Mouse (Mus musculus) frontal cortex, postnatal 36 days (tissue): ENCODE results near the gene Sectm1a.
A peak's percentile ranks its signal among the peaks of the same experiment; 100 is the strongest.
"Not testable (repeated sequence)": the region's sequence is repeated elsewhere in the genome, so short reads cannot be mapped to it uniquely, and the experiment has no call there.

ENCODE experiments used
- DNase-seq, 2 experiments: peaks; one replicate each; pipeline ENCODE4 v3.0.0; 2022; ENCODE audit warnings: low spot score in 2 of 2

Gene Sectm1a

GRCm38 (mm10) chr11:121081120-121081519 lies at the start of gene Sectm1a:
TSS of gene Sectm1a (minus strand) at chr11:121081220.
- no peak for DNase-seq

DNA sequence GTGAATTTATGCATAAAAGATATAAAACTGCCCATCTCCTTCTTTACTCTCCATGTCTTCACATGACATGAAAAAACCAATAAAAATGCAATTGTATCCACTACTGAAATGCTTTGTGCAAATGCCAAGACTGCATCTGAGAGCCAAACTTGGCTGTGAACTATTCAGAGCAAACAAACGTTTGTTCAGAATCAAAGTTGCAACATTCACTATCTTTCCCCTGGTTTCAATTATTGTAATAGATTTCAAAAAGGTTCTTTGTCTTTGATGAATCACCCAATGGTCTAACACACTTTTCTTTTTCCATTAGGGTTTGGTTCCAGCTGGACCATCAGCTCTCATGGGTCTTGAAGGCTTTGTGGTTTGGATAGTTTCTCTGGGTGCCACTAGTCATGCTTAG lies 48.6 kb upstream of the Sectm1a start:
- no peak for DNase-seq

DNA sequence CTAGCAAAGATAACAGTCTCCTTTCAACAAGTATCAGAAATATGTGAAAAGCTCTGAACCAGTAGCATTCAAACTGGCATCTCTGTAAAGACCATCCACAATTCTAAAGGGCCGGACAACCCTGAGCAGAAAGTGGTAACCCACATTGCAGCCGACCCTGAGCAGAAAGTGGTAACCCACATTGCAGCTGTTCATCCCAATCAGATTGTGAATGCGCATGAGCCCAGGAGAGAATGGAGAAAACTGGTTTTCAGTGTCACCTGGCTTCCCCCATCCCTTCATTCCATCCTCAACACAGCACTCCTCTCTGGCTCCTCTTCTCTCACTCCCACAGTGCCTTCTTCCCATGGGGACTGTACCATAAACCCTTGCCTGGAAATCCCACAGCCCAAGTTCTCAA lies 46.4 kb upstream of the Sectm1a start:
- no peak for DNase-seq

DNA sequence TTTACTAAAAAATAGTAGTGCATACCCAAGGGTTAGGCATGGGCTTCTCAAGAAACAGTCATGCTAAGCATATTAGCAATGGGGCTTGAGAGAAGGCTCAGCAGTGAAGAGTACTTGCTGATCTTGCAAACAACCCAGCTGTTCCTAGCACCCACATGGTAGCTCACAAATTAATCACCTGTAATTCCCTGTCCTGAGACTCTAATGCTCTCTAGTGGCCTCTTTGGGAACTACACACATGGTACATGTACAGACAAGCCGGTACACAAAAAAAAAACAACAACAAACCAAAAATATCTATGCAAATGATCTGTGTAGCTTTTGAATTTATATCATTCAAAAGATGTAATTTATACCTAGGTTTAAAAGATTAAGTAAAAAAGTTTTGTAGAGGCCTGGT lies 45.4 kb upstream of the Sectm1a start:
- DNase-seq: no peak

GRCm38 (mm10) chr11:121125522-121126172 lies 44.6 kb upstream of the Sectm1a start:
- DNase-seq: no peak

DNA sequence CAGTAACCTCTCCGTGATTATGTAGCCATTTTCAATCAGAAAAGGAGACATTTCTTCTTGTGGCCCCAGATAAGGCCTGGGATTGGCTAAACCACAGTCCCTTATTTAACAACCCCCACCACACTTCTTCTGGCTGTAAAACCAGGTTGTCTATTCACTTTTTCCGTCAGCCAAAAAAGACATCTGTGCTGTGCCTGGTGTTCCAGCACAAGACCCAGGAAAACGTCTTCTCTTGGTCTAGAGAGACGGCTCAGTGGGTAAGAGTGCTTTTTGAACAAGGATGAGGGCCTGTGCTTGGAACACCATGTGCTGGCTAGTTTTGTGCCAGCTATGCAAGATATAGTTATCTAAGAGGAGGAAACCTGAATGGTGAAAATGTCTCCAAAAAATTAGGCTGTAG lies 42.4 kb upstream of the Sectm1a start:
- DNase-seq: peak in 1 of 2 experiments; percentile 5

- no peak for DNase-seq
Observed at GRCm38 (mm10) chr11:121122024-121122670, 41.1 kb upstream of the Sectm1a start.

- no peak for DNase-seq
Observed at GRCm38 (mm10) chr11:121121151-121121550, 40.1 kb upstream of the Sectm1a start.

GRCm38 (mm10) chr11:121118577-121118976 lies 37.6 kb upstream of the Sectm1a start, which contains the start of gene Tex19.2:
TSS of gene Tex19.2 (minus strand) at chr11:121118677.
- no peak for DNase-seq

GRCm38 (mm10) chr11:121118106-121118505 lies 37.1 kb upstream of the Sectm1a start:
- no peak for DNase-seq

- DNase-seq: no peak
Observed at GRCm38 (mm10) chr11:121112091-121112775, 31.2 kb upstream of the Sectm1a start.

- DNase-seq: no peak
Observed at GRCm38 (mm10) chr11:121111601-121112000, 30.6 kb upstream of the Sectm1a start.

- DNase-seq: no peak
Observed at GRCm38 (mm10) chr11:121111051-121111450, 30.0 kb upstream of the Sectm1a start.

DNA sequence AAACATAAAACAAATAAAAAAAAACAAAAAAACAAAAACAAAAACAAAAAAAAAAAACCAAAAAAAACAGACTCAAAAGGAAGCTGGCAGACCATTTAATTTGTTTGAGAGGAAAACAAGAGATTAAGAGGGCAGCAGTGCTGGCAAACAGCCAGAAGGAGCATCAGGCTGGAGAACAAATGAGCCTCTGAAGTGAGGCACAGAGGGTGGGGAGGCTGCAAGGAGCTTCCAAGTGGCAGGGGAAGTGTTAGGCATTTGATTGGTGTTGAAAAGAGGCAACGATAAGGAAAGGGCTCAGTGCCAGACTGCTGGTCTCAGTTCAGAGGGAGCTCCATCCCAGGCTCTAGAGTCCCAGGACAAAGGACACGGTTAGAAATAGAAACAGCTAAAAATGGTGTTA lies 29.0 kb upstream of the Sectm1a start:
- DNase-seq: peak in 1 of 2 experiments; percentile 5

DNA sequence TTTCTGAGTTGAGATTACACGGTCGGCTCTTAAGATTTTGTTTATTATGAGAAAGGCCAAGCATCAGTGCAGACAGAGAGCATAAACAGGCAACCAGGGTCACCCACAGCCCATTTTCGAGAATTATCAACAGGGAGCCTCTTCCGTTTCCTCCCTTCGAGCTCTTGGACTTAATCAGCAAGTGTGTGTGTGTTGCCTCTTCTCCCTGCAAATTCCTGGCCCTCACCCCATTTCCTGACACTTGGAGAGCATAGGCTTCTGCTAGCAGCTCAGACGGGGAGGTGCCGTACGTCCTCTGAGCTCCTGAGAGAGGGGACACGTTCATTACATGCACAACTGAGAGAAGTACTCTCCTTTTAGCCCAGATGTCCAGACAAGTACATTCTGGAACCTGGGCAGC lies 27.0 kb upstream of the Sectm1a start:
- DNase-seq: no peak

- DNase-seq: not testable (repeated sequence)
Observed at GRCm38 (mm10) chr11:121107242-121107641, 26.2 kb upstream of the Sectm1a start.

GRCm38 (mm10) chr11:121101124-121101805 lies 20.2 kb upstream of the Sectm1a start:
- no peak for DNase-seq

DNA sequence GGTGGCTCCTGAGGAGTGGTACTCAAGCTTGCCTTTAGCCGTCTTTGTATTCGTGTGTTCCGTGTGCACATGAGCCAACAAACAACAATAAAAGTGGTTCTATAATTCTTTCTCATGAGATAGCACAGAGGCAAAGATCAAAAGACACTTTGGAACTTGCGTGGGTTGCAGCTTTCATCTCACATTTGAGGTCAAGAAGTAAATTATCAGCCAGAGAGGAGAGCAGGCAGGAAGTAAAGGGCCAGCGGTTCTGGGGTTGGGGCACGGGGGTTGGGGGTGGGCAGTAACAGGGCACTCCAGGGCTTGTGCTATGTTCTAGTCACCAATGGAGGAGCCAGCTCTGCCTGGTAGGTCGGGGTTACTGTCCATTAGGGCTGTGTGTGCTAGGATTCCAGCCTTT lies 19.7 kb upstream of the Sectm1a start:
- no peak for DNase-seq

GRCm38 (mm10) chr11:121099762-121100161 lies 18.7 kb upstream of the Sectm1a start:
- DNase-seq: no peak

- DNase-seq: no peak
Observed at GRCm38 (mm10) chr11:121092606-121093585, 11.9 kb upstream of the Sectm1a start.

- DNase-seq: no peak
Observed at GRCm38 (mm10) chr11:121090943-121091342, 9.9 kb upstream of the Sectm1a start.
